In the genomic region with DNA sequence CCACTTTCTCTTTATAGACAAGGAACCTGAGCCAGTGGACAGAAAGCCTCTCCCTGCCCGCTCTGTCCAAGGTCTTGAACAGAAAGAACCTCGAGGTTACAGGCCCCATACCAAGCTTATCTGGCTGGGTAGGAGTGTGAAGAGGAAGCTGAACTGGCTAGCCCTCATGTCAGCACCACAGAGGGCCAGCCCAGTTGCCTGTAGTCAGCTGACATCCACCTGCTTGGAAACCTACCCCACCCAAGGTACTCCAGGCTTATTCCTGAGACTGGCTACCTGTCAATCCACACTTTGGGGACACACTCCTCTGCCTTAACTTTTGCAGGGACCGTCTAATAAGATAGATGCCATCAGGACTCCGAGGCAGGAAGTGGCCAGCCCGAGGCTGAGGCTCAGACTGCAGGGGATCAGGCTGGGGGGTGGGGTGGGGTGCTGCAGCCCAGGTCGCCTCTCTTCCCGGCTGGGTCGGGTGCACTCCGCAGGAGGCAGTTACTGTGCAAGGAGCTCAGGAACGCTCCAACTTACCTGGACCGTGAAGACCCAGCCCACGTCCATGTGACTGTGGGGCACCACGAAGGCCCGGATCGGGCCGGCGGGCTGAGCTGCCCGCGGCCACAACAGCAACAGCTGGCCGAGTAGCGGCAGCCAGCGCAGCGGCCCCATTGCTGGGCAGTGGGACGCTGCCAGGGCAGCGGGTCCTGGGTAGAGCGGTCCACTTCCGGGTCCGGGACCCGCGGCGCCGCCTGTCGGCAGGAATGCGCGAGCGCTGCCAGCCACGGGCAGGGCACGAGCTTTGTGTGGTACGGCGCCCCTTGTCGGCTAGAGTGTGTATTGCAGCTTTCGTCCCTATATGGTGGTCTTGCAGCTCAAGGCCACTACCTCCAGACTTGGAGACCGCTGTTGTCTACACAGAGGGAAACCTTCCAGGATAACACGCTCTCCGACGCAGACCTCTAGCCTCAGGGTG, we compare ENCODE assay signal across 8 mouse cellular contexts. TPM values are rescaled to one million over a fixed set of nuclear protein-coding genes. Genes with fewer than 3 reads are reported as not detected.
DNase-seq lines count a peak whose midpoint lies in the region; ATAC-seq and TF ChIP-seq lines count a peak whose summit lies in the region.

Gene Man2b2, minus strand, starts transcription at position 741 of the 967 bp plus-strand sequence.

- H3K27me3 ChIP-seq in E14TG2a.4 (ENCODE audit: insufficient read depth, low read length), result peaks cover 4% of the 10 kb centered on the region; the same call in 1 of the 2 replicates
- no peaks in the 10 kb centered on the region for H3K27me3 ChIP-seq in forebrain, embryonic 14.5 days (replicated peaks; ENCODE audit: control insufficient read depth, insufficient read depth, low read length)
- H3K27me3 ChIP-seq in neural tube, embryonic 15.5 days (replicated peaks), result no peaks in the 10 kb centered on the region

- peak within 1 kb of the TSS; percentile 54 for H3K9ac ChIP-seq in forebrain, embryonic 14.5 days (ENCODE audit: low read length)
- peak within 1 kb of the TSS; percentile 60 for H3K9ac ChIP-seq in neural tube, embryonic 15.5 days (replicated peaks)

- intact Hi-C loops in heart, postnatal 14 days (cut with DNase I), result loop anchor here (5.0 kb wide), 2 partner anchors 68 to 172 kb away; no protein-coding TSS in a partner anchor

- peak; percentile 71 for ATAC-seq in cerebellum, adult (ENCODE audit: insufficient number of reproducible peaks, low FRiP score, low TSS enrichment)
- ATAC-seq in forebrain, embryonic 14.5 days, result peak; percentile 91
- ATAC-seq in neural tube, embryonic 15.5 days (ENCODE audit: low FRiP score), result peak; percentile 81

- H3K4me1 ChIP-seq in E14TG2a.4 (replicated peaks; ENCODE audit: low read depth, low read length), result peaks cover 16% of the 10 kb centered on the region
- H3K4me1 ChIP-seq in forebrain, embryonic 14.5 days (ENCODE audit: control insufficient read depth, insufficient read depth, low read length), result peaks cover 4% of the 10 kb centered on the region
- H3K4me1 ChIP-seq in neural tube, embryonic 15.5 days, result peaks cover 14% of the 10 kb centered on the region

- TF ChIP-seq CTCF in E14TG2a.4 (conservative IDR thresholded peaks at IDR 0.05; ENCODE audit: low read length), result peak; percentile 47

- DNase-seq in forebrain, embryonic 14.5 days (ENCODE audit: low spot score), result peak; percentile 83
- DNase-seq in heart, postnatal 14 days, result peak; percentile 90 to 97
- DNase-seq in layer of hippocampus, adult 11-12 months (ENCODE audit: low spot score), result peak; percentile 94
- DNase-seq in lung, adult 18-20 months, result peak; percentile 87 to 93
- peak; percentile 90 for DNase-seq in testis, postnatal 14 days (ENCODE audit: low spot score)

- H3K27ac ChIP-seq in forebrain, embryonic 14.5 days (ENCODE audit: low read depth, low read length), result no peak within 1 kb of the TSS
- no peak within 1 kb of the TSS for H3K27ac ChIP-seq in neural tube, embryonic 15.5 days (replicated peaks)

- no peaks in the 10 kb centered on the region for H3K9me3 ChIP-seq in E14TG2a.4 (ENCODE audit: low read length)
- H3K9me3 ChIP-seq in forebrain, embryonic 14.5 days (replicated peaks; ENCODE audit: control insufficient read depth, low read length), result no peaks in the 10 kb centered on the region
- H3K9me3 ChIP-seq in neural tube, embryonic 15.5 days (replicated peaks), result no peaks in the 10 kb centered on the region

- peaks cover 27% of the 10 kb centered on the region for H3K36me3 ChIP-seq in E14TG2a.4 (ENCODE audit: insufficient read depth, low read length)
- 0 out of 2 replicates have a peak, but pooled peaks cover 2% of the 10 kb centered on the region for H3K36me3 ChIP-seq in forebrain, embryonic 14.5 days (ENCODE audit: control insufficient read depth, insufficient read depth, low read length)
- H3K36me3 ChIP-seq in neural tube, embryonic 15.5 days, result 0 out of 2 replicates have a peak, but pooled peaks cover 6% of the 10 kb centered on the region

- H3K4me2 ChIP-seq in forebrain, embryonic 14.5 days (ENCODE audit: low read length), result peak within 1 kb of the TSS; percentile 65
- H3K4me2 ChIP-seq in neural tube, embryonic 15.5 days, result peak within 1 kb of the TSS; percentile 81

- 4% methylated on average over 45 of the region's 46 CpGs for WGBS in forebrain, embryonic 14.5 days
- WGBS in neural tube, embryonic 15.5 days, result 3% methylated on average over 46 of the region's 46 CpGs

- peak within 1 kb of the TSS; percentile 89 for H3K4me3 ChIP-seq in E14TG2a.4 (replicated peaks; ENCODE audit: low read length)
- peak within 1 kb of the TSS; percentile 44 for H3K4me3 ChIP-seq in forebrain, embryonic 14.5 days (ENCODE audit: low read depth, low read length)
- H3K4me3 ChIP-seq in neural tube, embryonic 15.5 days (replicated peaks), result peak within 1 kb of the TSS; percentile 54

RNA-seq across cellular contexts. Expression of gene Man2b2, which starts in this region (rescaled TPM):
- polyA plus RNA-seq in forebrain, embryonic 14.5 days (2014; fragmentation: Nextera tagmentation; extraction: Ambion mirVana), result 5.7 and 7.4 TPM in 2 replicates
- 10 to 100 TPM; 12.9 to 14.4 TPM for total RNA-seq in heart, postnatal 14 days (2021)
- 13.2 and 14.4 TPM in 2 replicates for polyA plus RNA-seq in neural tube, embryonic 15.5 days (2015; fragmentation: Nextera tagmentation; extraction: Ambion mirVana)
